Mouse (Mus musculus) forebrain, embryonic 11.5 days (tissue): ENCODE measurements around the gene Nos1ap. TPM values are rescaled to one million over a fixed set of nuclear protein-coding genes. Genes with fewer than 3 reads are reported as not detected.
A peak's percentile ranks its signal among the peaks of the same experiment; 100 is the strongest.

ENCODE experiments used
- ATAC-seq: fragments of 200-750 bp; cut with Nextera tagmentation; replicated peaks from 2 replicates; pipeline ENCODE4 v1.8.0; 2017; ENCODE audit warnings: moderate TSS enrichment; ENCODE audit not compliant: low FRiP score
- DNase-seq: peaks from one replicate; pipeline ENCODE4 v3.0.0-alpha.2; 2017; ENCODE audit warnings: low spot score
- H3K27ac ChIP-seq: fragments of 300-500 bp; sonication (generic); 2 replicates; pipeline ENCODE4 v1.5.1; 2014; ENCODE audit warnings: low read depth, low read length
- H3K27me3 ChIP-seq: fragments of 300-500 bp; sonication (generic); 2 replicates; pipeline ENCODE4 v1.6.1; 2014; ENCODE audit warnings: mild to moderate bottlenecking, low read length, mixed read lengths; ENCODE audit not compliant: control insufficient read depth, insufficient read depth
- H3K36me3 ChIP-seq: fragments of 300-500 bp; sonication (generic); 2 replicates; pipeline ENCODE4 v1.6.1; 2014; ENCODE audit warnings: mild to moderate bottlenecking, low read length, moderate library complexity, mixed read lengths; ENCODE audit not compliant: control insufficient read depth, insufficient read depth
- H3K4me1 ChIP-seq: fragments of 300-500 bp; sonication (generic); replicated peaks from 2 replicates; pipeline ENCODE4 v1.6.1; 2014; ENCODE audit warnings: low read length, mixed read lengths; ENCODE audit not compliant: control insufficient read depth, insufficient read depth
- H3K4me2 ChIP-seq: fragments of 300-500 bp; sonication (generic); 2 replicates; pipeline ENCODE4 v1.6.1; 2014; ENCODE audit warnings: low read depth, mild to moderate bottlenecking, low read length, moderate library complexity, mixed read lengths; ENCODE audit not compliant: severe bottlenecking
- H3K4me3 ChIP-seq: fragments of 300-500 bp; sonication (generic); 2 replicates; pipeline ENCODE4 v1.5.1; 2014; ENCODE audit warnings: low read depth, low read length
- H3K9ac ChIP-seq: fragments of 300-500 bp; sonication (generic); 2 replicates; pipeline ENCODE4 v1.6.1; 2014; ENCODE audit warnings: low read length
- H3K9me3 ChIP-seq: fragments of 300-500 bp; sonication (generic); 2 replicates; pipeline ENCODE4 v1.6.1; 2016; ENCODE audit warnings: low read length, mixed read lengths; ENCODE audit not compliant: control insufficient read depth
- WGBS: fragments of 180-500 bp; shearing (Covaris S2); extraction: QIAGEN DNeasy Blood & Tissue Kit; methylation state at CpG from one replicate; pipeline ENCODE4 v1.1.7; 2014; 5-methylcytosine and 5-hydroxymethylcytosine counted together
- polyA plus RNA-seq: library from polyadenylated mRNA; unstranded; fragments of >200 nt; fragmentation: Nextera tagmentation; extraction: Ambion mirVana; gene quantifications from 2 replicates; pipeline ENCODE4 v1.2.1, GENCODE M21; 2014

Nos1ap gene
- polyA plus RNA-seq, 1 experiment from 2014 or later = 19.7 TPM

GRCm38 (mm10) chr1:170254893-170255559 lies 334.6 kb downstream of the Nos1ap start:
- DNase-seq (no peak), ATAC-seq (peak; percentile 88)
- no peaks in the 10 kb centered on the region for H3K36me3 ChIP-seq
- H3K4me1 ChIP-seq = no peaks in the 10 kb centered on the region
- H3K4me3 ChIP-seq = peak overlapping the region; percentile 75
- H3K27ac ChIP-seq = no peak overlapping the region
- no peaks in the 10 kb centered on the region for H3K9me3 ChIP-seq
- peak overlapping the region; percentile 75 for H3K4me2 ChIP-seq
- H3K27me3 ChIP-seq = no peaks in the 10 kb centered on the region
- H3K9ac ChIP-seq = peak overlapping the region; percentile 80
- WGBS = 23% methylated on average over 30 of the region's 30 CpGs

Other genes with a start within 250 kb of the Nos1ap start
- gene Olfml2b, start 54.7 kb upstream of the Nos1ap start, polyA plus RNA-seq = 4.4 and 6.0 TPM in 2 replicates